Mouse (Mus musculus) layer of hippocampus, postnatal 25 days (tissue): ENCODE data around the gene Selenoo. TPM values are rescaled to one million over a fixed set of nuclear protein-coding genes. Genes with fewer than 3 reads are reported as not detected.

Experiments used
- DNase-seq, 2 experiments: peaks; one replicate each; pipeline ENCODE4 v3.0.0; 2022; ENCODE audit warnings: mixed read lengths in 2 of 2, low spot score in 1 of 2; ENCODE audit errors: extremely low spot score in 1 of 2
- total RNA-seq, 2 experiments: library from RNA; stranded (reverse); gene quantifications; 2 replicates each; pipeline ENCODE4 v1.2.3; 2021

Selenoo gene
- total RNA-seq, 2 experiments from 2014 or later, result 19.7 to 22.5 TPM

DNA sequence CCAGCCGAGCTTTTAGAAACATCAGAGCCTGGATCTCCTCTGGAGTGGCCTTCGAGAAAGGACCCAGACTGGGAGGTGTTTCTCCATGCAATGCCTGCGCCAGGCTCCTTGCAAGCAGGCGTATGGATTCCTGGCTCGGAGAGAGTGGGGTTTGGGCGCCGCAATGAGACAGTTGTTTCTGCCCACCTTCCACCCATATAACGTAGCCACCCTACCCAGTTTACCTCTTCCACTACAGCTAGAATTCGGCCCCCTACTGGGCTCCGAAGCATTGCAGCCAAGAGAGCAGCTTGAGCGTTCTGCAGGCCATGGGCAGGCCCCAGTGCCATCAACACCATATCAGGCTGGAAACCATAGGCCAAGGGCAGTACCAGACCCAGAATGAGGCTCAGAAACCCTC is 34.7 kb downstream of the Selenoo start:
- DNase-seq, result peak in 1 of 2 experiments; percentile 46

DNA sequence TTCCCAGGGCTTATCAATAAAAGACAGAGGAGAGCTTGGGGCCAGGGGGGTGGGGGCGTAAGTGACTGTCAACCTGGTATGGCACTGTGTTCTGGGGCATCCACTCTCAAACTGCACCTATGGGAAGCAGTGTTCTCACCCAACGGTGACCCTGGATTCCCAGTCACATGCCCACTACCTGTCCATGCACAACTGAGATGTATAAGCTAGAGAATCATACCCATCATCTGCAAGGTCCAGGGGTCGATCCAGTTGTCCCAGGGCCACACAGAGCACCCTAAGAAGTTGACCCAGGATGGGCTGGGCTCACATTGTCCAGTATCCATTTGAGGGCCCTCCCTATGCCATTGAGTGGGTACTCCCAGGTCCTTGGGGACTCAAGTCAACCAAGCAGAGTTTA is 35.4 kb downstream of the Selenoo start:
- DNase-seq, result no peak

DNA sequence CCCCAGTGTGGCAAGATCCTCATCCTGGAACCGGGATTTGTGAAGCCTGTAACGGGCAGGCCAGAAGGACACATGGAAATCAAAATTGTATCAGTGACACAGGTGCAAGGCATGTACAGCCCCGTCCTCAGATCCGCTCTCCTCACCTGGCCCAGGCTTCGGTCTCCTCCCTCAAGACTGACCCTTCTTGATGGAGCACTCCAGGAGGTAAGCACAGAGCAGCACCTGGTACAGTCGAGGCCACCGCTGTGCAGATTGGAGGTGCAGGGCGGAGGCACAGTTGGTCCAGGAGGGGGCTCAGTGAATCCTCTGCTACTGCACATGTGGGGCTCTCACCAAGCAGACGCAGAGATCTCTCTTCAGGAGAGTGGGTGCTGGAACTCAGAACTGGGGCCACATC is 36.5 kb downstream of the Selenoo start:
- DNase-seq, result no peak

DNA sequence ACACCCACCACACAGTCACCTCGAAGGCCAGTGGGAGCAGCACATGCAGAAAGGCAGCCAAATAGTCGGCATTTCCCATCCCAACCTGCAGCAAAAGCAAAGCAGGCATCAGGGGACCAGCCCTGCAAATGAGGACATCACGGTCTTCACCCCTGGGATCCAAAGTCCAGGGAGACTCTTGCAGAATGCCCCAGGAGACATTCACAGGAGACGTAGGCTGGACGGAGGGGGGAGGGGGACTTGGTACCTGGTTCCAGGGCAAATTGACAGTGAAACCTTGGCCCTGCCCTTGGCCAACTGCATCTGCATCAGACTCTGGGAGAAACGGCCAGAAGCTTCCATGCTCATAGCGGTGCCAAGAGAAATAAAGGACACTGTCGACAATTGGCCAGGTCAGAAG is 37.7 kb downstream of the Selenoo start:
- DNase-seq, result no peak

DNA sequence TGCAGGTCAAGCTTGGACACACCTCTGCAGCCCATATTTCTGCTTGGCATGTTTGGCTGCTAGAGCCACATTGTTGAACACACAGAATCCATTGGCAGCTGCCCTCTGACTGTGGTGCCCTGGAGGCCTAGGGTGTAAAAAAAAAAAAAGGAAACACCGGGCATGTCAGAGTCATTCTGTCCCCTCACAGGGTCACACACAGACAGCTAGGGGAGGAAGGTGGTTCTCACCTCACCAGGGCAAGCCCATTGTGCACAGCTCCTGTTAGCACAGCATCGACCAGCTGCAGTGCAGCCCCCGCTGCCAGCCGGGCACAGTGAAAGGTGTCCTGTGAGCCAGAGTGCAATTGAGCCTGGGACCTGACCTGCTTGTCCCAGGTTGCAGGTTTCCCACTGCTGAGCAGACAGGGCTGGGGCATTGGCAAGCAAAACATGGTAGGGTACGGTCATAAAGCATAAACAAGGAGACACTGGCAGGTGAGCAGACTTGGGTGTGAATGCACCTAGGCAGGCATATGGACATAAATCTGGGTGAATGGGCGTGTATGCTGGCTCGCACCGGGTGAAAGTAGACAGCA is 38.6 kb downstream of the Selenoo start:
- no peak for DNase-seq

DNA sequence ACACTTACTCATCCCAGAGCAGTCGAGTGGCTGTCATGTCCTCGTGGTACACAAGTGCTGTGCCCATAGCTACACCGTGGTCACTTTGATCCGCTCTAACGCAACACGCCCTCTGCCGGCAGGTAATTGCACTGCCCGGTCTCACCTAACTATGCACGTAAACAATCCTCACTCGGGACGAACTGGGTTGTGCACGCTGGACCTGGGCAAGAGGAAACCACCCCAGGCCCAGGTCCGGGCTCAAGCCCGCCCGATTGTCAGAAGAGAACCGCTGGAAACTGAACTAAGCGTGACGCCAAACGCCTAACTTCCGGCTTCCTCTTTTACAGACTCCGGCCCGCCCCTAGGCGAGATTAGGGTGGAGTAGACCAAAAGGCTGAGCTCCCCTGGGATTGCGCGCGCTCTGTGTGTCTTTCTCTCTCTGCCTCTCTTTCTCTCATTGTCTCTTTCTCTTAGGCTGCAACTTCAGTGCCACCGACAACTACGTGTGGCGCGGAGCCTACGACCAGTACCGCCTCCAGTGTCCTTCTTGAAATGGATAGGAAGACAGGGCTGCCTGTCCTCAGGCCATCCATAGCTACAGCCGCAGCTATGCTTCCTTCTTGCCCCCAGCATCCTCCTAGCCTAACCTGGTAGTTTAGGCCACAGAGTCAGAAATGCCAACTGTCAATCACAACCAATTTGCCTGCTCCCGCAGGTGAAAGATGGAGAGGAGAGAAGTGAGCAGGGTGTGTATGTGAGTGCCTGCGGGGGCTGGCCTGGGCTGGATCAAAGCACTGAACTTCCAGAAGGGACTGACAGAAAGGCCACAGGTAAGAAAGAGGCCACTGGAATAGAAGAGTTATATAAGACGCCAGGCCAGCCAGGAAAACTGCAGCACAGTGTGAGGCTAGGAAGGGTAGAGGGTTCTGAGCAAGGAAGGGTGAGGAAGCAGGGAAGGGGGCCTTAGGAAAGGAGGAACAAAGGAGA is 39.8 kb downstream of the Selenoo start, which contains the start of gene Hdac10:
Gene Hdac10, minus strand, starts transcription at position 319 of the 969 bp plus-strand sequence.
- peak; percentile 78 to 87 for DNase-seq

DNA sequence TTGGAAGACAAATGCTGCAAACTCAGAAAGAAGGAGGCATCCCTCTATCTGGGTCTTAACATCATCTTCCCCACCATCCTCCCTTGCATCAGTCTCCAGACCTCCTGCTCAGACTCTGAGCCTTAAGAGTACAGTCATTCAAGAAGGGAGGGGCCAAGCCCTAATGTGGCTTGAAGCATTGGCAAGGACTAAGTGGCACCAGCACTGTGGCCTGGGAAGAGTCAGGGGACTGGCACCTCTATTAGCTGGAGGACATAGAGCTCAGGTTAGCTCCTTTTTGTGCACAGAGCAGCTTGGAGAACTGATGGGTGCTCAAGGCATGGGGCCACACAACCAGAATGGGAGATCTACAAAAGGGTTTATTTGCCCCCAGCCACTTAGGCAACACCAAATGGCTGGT is 41.4 kb downstream of the Selenoo start:
- no peak for DNase-seq

DNA sequence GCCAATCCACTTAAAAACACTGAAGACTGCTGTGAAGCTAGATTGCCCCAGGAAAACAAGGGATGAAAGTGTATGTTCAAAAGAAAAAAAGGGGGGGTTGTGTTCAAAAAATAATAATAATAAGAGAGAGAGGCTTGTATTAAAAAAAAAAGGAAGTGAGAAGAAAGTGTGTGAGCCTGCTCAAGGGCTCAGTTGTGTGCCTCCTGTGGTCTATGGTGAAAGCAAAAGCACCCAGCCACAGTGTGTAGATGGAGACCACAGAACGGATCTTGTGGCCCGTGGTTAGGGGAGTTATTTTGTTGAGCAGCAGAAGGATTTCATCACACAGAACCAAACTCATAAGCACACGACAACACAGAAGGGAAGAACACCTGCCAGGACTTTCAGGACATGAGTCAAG is 42.4 kb downstream of the Selenoo start:
- no peak for DNase-seq

DNA sequence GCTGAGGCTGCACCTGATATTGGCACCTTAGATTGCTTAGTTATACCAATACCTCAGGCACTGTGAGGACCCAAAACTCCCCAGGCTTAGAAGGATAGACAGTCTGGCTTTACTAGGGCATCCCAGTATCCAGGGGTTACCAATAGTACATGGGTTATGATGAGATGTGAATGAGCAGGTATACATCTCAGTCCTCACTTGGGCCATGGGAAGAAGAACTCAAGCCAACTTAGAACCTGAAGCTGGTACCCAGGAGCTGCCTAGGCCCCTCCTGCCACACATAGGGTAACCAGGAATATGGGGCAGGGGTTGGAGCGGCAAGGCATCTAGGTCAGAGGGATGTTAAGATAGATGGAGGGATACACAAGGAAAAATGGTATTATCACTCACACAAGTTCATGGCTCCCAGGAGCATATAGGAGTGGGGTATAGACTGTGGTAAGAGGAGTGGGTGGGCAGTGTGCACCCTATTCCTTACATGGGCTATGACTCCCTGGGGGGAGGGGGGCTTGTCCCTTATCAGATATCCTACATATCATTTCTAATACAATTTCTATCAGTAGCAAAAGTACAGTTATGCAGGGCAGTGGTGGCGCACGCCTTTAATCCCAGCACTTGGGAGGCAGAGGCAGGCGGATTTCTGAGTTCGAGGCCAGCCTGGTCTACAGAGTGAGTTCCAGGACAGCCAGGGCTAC is 47.7 kb downstream of the Selenoo start:
- DNase-seq, result no peak

DNA sequence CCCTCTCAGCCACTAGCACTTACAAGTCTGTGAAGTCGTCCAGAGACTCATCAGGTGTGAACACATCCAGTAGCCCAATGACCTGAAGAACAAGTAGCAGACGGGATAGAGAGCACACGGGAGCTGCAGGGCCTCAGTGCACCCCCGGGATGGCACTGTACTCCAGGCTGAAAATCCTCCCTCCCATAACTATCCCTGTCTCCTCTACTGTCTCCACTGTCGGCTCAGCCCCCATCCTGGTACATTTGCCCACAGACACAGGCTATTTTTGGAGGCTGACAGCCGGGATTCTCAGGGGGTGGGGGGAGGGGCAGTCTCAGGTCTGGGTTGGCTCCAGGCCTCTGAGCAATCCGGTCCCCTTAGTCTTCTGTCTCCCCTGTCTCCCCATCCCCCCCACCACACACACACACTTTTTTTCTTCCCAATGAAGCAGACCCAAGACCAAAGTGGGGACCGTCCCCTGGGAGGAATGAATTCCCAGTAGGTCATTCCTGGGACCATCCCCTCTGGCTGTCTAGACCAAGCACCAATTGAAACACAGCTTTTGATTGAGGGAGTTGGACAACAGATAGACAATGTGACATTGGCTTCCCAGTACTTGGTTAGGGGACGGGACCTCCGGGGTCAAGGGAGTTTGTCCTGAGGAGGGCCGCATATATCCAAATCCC is 48.6 kb downstream of the Selenoo start:
- no peak for DNase-seq

DNA sequence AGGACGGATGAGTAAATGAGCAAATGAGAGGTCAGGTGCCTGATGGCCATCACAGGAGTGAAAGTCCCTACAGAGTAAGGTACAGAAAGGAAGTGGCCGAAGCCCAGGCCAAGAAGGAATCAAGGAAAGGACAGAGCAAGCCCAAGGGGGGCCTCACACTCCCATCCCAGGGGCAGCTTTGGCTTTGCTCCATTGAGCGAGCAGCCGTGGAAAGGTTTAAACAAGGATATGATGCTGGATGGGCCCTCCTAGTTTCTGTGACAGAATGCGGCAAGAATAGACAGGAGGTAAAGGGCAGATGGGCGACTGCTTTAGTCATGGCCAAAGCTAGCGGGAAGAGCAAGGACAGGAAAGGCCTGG is 49.1 kb downstream of the Selenoo start:
- DNase-seq, result no peak

DNA sequence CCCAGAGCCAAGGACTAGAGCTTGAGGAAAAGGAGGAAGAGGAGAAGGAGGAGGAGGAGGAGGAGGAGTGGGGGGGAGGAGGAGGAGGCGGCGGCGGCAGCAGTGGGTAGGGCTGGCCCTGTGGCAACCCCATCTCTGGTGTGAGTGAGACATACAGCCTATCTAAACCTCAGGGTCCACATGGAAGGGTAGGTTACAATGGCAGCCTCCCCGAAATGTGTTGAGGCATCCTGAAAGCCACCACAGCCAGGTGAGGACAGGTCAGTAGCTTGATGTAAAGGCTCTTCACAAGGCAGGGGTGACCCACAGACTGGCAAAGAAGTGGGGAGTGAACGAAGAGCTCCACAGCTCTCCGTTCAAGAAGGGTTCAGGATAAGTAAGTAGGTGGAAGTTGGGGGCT is 49.6 kb downstream of the Selenoo start:
- no peak for DNase-seq

DNA sequence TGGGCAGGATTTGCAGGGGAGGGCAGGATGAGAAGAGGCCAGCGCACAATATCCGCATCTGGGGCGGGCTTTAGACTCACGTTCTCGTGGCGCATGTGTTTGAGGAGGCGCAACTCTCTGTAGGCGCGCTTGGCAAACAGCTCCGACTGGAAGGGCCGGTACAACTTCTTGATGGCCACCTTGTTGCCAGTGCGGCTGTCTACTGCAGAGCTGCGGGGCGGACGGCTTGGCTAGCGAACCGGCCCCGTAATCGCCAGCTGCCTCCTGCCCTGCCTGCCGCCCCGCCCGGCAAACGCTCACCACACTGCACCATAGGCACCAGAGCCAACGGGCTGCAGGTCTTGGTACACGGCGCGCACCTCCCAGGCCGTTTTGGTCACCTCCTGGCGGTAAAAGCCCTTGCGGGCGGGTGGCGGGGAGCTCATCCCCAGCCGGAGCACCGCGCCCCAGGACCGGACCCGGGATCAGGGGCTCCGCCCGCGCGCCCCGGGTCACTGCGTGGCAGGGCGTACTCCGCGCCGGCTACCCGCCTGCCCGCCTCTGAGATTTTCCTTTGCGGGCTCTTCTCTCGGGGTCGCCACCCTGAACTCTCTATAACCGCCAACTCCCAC is 51.3 kb downstream of the Selenoo start:
- DNase-seq, result peak in 1 of 2 experiments; percentile 27

DNA sequence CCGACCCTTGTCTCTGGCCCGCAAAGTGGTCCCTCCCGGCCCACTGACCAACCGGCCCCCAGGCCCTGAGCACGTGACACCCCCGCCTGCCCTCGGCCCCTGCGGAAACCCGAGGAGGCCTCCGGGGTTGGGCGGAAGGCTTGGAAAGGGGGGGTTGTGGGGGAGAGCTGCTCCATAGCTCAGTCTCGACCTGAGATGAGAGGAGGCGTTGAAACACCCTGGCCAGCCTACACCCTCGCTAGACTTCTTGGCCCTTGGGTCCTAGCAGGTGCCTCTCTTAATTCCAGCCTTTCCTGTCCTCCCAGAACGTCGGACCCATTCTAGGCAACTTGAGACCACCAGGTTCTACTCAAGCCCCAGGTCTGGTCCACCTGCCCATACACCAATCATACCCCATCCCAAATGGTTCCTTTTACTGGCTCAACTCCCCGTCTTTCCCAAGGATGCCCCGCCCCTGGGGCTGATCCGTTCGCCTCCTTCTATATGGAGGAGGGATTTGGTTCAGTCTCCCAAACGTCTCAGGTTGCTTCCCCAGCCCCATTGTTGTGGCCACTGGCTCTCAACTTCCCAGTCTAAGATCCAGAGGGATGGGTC is 51.9 kb downstream of the Selenoo start, which contains the start of gene Mapk12:
Gene Mapk12, minus strand, starts transcription at position 45 of the 594 bp plus-strand sequence.
- no peak for DNase-seq

DNA sequence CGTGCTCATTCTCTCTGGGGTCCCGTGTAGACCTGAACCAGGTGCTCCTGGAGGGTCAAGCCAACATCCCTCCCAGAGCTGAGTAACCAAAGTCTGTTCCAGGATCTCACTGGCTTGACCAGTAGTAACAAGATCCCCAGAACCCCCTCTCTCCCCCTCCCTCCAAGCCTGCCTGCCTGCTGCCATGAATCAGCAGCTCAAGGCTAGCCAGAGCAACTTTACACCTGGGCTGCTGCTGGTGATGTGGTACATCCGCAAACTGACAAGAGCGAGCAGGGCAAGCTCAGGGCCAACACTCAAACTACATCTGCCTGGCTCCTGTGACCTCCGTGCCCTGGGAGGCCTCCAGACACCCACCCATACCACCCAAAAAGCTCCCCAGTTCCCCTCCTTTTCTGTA is 52.6 kb downstream of the Selenoo start:
- DNase-seq, result no peak

DNA sequence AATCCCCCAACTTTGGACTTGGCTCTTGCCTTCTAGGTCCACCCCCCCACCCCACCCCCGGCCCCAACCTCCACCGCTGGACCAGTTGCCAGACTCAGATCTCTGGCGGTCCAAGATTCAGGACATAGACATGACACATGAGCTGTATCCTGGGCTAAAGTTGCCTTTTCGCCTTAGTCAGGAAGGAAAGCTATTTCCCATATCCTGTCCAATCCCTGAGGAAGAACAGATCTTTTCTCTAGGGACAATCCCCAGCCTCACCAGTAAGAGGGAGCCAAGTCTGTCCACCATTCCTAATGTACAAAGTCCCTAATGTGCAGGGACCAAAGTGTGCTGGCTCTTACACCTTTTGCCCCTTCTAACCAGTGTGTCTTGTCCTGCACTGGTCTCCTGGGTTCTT is 53.0 kb downstream of the Selenoo start:
- DNase-seq, result no peak

DNA sequence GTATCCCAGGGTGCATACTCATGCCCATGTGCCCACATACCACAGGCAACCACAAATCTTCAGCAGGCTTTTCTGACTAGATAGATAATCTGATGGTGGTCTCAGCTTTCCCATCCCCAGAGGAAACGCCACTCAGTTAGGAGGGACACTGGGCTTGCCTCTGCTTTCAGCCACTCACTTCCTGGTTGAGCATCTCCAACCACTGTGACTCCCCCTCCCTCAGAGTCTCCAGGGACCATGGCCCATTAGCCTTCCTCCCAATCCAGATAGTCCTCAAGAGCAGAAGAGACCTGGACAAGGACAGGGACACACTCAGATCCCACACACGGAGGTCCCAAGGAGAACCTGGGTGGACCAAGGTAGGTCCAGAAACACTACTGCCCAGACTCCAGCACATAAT is 54.2 kb downstream of the Selenoo start:
- DNase-seq, result no peak

DNA sequence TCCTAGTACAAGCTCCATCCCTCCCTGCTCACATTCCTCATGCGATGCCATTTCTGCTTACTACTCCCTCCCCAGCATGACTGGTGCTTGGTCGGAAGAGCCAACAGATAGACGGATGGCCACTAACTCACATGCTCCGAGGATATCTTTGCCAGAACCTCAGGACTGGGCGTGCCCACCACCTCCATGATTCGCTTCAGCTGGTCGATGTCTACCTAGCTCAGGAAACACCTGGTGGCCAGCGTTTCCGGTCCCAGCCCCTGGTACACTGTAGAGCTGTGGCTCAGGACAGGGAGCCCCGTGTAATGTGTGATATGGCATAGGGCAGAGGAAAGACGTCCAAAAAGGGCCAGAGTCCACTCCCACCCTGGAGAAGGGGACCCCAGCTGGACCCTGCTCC is 56.1 kb downstream of the Selenoo start:
- DNase-seq, result no peak

DNA sequence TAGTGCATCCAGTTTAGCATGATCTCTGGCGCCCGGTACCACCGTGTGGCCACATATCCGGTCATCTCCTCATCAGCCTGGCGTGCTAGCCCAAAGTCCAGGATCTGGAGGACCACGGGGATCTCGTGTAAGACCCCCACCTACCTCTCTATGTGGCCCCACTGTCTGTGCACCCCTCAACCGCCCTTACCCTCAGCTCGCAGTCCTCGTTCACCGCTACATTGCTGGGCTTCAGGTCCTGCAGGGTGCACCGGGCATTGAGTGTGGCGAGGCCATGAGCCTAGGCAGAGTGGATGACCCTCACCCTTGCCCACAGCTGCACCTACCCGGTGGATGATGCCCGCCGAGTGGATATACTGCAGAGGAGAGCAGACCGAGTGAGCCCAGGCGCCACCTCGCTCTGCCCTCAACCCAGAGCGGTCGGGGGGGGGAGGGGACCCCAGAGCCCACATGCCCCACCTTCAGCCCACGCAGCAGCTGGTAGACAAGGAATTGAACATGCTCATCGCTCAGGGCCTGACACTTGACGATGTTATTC is 57.0 kb downstream of the Selenoo start:
- DNase-seq, result no peak

DNA sequence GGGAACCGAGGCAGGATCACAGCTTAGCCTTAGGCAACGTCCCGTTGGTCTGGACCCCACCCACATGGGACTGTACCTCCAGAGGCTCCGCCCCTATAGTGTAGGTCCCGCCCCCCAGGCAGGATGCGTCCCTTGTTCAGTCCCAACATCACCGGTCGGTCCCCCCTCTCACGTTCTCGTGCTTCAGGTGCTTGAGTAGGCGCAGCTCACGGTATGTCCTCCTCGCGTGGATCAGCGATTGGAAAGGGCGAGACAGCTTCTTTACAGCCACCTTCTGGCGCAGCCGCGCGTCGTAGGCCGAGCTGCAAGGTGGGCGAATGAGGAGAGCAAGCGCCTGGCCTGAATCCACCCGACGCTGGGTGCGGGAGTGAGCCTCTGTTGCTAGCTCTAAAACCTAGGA is 57.7 kb downstream of the Selenoo start:
- DNase-seq, result no peak
